Mouse (Mus musculus) kidney, postnatal 25 days (tissue): ENCODE measurements around the gene Shisa3.

Experiments used
- DNase-seq, 2 experiments: peaks; one replicate each; pipeline ENCODE4 v3.0.0; 2021; ENCODE audit warnings: mixed read lengths in 2 of 2

Shisa3 gene

DNA sequence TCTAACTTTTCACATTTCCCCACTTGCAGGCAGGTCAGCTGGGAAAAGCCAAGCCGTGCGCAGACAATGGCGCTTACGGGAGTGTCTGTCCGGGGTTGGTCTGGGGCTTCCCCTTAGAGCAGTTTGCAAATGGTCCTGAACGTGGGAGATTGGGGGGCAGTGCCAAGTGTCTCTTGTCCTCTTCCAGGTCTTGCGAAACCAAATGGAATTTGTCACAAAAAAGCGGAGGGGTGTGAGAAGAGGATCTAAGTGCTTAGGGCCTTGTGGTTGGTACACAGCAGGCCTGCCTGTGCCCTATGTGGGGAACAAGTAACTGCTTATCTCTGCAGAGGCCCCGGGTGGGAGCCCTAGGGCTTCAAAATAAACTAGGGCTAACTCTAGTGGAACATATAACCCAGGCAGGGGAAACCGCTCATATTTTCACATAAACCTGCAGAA lies 26.2 kb downstream of the Shisa3 start:
- DNase-seq = no peak

DNA sequence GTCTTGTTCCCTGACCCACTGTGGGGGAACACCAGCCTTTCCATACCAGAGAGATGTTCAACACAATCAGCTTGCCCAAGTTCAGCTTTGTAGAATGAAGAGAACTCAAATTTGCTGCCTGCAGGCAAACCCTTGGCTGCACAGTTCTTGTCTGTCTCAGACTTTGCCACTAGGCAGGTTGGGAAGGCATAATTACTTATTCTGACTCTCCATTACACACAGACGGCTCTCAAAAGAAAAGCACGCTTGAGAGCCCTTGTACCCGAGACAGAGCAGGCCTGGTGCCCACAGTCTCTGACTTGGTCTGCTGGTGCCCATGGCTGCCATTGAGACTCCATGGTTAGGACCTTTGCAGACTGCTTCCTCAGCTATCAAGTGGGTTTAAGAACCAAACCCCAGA lies 26.7 kb downstream of the Shisa3 start:
- no peak for DNase-seq

DNA sequence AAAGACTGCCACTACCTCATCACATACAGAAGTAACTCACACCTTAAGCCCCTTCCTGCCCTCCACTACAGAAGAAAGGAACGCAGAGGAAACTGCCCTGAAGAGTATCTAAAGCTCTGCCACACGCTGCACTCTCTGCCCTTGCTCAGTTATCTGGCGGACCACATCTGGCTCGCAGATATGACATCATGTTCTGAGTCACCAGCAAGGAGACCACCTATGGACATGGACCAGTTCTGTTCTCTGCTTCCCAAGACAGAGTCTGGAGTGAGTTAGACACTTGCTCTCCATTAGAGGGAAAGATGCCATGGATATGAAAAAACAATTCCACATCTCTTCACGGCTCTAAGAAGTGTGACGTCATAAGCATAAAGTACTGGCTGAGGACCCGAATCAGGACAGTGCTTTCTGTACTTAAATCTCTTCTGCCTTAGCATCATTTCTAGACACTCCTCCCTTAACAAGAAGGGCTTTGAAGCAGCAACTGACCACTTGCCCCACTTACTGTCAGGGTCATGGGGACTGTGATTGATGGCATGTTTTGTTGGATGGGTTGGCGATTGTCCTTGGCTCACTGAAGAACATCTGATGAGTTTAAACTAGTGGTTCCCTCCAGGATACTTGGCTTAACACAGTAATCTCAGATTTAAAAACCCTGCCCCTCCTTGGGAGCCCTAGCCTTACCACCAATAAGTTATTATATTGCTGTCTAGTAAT lies 33.1 kb downstream of the Shisa3 start:
- DNase-seq = no peak

DNA sequence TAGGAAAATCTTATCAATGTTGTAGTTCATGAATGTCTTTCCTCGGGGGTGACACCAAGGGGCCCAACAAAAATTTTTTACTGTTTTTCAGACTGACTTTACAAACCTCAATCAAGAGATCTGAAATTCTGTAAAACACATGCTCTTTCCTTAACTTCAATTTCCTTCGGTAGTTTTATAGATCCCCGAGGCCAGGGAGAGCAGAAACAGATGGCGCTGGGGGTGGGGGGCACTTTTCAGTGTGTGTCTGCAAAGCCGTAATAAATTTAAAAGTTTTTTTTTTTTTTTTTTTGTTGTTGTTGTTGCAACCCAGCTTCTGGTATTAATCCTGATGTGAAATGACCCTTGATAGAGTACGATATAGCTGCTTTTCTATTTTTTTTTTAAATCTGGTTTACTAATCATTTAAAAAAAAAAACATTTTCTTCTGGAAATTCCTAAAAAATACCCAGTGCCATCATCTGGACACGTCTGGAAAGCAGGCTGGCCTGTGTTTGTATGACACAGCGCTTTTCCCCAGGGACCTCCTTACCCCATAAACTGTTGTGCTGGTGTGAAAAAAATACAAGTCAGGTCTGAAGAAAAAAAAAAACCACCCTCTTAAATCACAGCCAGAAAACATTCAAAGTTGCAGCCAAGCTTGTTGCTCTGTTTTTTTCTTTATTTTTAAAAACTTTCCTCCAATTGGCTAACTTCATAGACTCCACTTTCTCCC lies 33.9 kb downstream of the Shisa3 start:
- no peak for DNase-seq

- DNase-seq = no peak
Observed at GRCm38 (mm10) chr5:67643537-67644255, 36.0 kb downstream of the Shisa3 start.

DNA sequence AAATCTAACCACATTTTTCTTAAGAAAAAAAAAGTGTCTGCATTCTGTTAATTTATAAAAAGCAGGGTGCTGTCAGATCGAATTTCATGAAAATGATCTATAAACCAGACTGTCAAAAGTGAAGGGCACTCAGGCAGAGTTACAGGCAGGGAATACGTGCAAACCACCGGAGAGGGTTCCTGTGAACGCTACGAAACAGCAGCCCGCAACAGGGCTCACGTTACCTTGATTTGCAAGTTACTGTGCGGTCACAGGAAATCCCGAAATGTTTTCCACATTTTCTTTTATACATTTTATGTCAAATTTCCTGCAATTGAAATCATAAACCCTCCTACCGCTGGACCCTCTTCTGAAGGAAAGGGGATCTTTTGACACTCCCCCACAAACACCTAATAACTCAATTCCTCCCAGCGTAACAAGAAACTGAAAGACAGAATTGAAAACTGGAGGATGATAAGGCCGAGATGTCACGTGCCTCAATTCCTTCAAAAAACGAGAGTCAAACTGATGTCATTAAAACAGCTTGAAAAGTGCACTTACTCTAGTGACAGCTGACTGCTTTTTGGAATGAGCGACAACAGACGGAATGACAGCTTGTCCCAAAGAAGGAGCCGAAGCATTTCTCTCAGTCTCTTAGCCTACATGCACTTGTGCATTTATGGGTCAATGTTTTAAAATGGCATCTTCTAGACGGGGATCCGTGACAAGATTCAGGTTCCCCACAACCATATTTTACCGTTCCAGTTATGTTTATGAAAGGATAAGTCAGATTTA lies 39.3 kb downstream of the Shisa3 start:
- DNase-seq = no peak

DNA sequence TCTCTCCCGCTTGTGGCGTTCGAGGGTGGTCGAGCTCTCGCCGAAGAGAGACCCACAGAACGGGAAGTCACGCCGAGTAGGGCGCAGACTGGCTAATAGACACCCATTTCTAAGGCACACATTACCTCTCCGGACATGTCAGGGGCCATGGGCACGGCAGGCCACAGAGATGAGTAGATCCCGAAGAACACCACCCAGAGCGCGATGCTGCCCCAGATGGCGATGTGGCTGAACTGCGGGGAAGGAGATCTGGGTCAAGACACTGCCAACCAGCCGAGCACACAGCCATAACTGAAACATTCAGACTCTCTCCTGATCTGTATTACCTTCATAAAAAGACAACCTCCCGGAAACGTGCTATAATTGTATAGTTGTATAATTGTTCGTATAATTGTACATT lies 39.9 kb downstream of the Shisa3 start:
- DNase-seq = peak; percentile 25 to 44

DNA sequence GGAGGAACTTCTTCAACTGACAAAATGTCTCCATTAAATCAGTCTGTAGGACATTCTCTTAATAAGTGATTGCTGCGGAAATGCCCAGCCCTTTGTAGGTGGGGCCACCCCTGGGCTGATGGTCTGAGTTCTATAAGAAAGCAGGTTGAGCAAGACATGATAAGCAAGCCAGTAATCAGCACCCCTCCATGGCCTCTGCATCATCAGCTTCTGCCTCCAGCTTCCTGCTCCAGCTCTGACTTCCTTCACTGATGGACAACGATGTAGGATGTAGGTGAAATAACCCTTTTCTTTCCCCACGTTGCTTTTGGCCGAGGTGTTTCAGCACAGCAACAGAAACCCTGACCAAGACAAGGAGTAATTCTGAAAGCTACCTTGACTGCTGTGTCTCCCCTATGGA lies 41.5 kb downstream of the Shisa3 start:
- no peak for DNase-seq

GRCm38 (mm10) chr5:67650021-67650420 lies 42.3 kb downstream of the Shisa3 start:
- DNase-seq = no peak

- DNase-seq = no peak
Observed at GRCm38 (mm10) chr5:67652468-67652867, 44.8 kb downstream of the Shisa3 start.

DNA sequence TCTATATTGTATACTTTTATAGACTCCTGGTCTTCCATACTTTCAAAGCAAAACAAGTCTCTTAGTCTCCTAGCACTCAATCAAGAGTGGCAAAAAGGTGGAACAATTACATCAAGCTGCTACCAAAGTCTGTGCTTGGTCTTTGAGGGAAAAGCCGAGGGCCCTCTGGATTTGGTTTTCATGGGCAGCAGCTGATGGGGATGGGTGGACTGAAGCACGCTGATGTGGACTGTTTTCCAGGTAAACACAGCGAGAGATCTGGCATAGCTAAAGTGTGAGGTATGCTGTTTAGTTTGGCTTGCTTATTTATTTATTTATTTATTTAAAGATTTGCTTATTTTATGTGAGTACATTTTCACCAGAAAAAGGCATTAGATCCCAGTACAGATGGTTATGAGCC lies 45.9 kb downstream of the Shisa3 start:
- no peak for DNase-seq

DNA sequence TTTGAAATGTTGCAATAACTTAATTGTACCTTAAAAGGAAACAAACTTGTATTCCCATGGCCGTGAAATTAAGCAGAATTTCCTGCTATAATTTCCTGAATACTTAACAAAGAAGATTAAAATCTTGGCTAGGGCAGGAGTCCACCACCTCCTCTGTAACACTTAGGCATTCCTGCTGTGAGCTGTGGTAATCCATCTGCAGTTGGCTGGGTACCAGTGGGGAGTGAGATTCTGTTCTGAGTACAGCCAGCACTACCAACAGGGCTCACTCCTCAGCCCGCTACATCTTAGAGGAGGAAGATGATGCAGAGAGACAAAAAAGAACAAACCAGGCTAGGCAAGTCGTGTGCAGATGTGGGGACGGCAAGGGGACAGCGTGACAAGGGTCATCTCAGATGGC lies 46.9 kb downstream of the Shisa3 start:
- no peak for DNase-seq

GRCm38 (mm10) chr5:67655696-67656519 lies 48.2 kb downstream of the Shisa3 start:
- DNase-seq = no peak

DNA sequence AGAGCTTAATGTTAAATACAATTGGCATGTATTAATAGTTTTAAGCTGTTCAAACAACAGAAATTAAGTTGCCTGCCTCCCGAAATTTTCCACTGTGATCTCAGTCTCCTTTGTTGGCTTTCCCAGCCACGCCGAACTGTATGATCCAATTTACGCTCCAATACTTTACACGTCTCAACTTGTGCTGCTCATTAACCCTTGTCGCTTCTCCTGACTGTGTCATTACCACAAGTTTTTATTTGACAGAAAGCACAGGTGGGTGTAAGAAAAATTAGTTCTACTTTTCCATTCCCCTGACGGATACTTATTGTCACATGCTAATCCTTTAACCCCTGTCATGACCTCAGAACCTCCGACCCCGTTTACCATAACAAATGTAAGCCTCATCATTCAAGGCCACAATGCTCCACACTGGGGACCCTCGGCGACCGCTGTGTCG lies 49.2 kb downstream of the Shisa3 start:
- DNase-seq = no peak

- no peak for DNase-seq
Observed at GRCm38 (mm10) chr5:67659864-67660263, 52.2 kb downstream of the Shisa3 start.

DNA sequence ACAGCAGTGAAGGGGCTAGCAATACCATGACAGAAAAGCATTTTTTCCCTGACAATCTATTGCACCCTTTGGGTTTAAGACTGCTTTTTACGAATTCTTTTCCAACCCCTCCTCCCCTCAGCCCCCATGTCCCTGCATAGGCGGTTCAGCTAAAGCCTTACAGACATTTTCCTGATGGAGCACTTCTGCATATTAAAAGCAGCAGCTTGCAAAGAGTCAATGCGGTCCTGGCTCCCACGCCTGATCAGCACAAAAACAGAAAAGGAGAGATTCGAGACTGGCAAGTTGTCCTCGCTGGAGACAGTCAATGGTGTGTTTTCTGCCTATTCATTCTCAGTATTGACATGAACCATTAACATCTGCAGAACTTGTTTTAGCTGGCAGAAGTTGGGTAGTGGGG lies 55.0 kb downstream of the Shisa3 start:
- no peak for DNase-seq

DNA sequence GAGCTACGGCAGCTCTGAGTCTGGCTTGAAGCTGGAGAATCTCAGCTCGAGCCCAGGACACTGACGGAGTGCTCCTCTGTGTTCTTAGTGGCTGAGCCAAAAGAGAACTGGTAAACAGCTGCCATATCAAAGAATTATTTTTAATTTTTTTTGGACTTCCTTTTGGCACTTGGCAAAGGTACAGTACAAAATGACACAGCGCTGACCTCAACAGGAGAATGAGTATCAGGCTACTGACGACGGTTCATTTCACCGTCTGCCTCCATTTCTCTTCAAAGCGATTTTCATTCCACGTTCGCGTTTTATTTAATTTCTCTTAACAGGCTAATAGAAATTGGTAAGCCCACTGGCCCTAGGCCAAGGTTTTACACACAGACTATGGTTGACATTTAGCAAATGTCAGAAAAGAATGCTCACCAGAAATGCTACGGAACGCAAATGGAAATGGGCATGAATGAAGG lies 61.8 kb downstream of the Shisa3 start:
- peak; percentile 37 to 66 for DNase-seq

DNA sequence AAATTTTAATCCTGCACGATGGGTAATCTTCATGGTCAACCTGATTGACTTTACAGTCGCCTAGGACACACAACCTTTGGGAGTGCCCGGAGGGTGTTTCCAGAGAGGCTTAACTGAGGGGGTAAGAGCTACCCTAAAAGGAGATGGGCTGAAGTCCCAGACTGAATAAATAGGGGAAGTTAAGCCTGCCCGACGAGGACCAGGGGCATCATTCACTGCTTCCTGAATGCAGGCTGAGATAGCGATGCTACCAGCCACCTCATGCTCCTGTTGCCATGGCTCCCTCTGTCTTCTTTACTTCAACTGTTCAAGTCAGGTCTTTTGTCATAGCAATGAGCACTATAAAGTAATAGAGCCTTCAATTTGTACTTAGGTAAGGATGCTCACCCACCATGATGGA lies 62.5 kb downstream of the Shisa3 start:
- DNase-seq = no peak

DNA sequence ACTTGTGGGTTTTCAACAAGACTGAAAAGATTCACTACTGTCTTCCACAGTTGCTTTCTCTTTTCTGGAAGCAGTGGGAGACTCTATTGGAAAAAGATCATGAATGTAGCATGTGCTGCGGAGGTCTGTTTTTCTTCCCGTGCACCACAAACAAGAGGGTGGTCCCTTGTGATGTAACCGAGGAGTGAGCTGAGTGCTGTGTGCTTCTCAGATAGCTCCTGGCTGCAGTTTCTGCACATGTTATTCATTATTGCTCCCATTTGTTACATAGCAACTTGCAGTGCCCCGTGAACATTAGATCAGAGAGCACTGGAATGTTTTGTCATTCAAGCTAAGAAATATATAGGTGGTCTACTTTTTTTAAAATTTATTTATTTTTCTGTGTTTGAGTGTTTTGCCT lies 65.3 kb downstream of the Shisa3 start:
- no peak for DNase-seq
